Mouse (Mus musculus) liver (tissue): Measurements from ENCODE around the gene Agt.

Experiments used
- DNase-seq: peaks from one replicate; pipeline ENCODE4 v3.0.0-alpha.2; 2020; ENCODE audit warnings: mixed read lengths

The Agt gene

GRCm38 (mm10) chr8:124551011-124551661 is 18.4 kb downstream of the Agt start:
- DNase-seq: no peak

- no peak for DNase-seq
Measured at GRCm38 (mm10) chr8:124548187-124548586, 21.3 kb downstream of the Agt start.

DNA sequence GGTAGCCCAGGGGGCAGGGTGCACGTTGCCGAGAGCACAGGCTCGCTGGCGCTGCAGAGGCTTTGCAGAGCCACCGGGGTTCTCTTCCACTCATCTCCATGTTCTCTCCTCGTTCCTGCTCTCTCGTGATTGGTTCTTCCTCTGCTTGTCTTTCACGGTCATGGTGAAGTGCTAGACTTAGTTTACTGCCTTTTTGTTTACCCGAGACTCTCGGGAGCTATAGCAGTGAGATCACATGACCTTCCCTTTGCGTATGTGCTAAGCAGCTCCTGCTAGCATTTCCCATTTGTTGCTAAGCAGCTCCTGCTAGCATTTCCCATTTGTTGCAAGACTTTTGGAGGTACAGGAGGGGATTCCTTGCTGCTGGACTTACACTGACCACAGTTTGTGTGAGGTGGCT is 22.2 kb downstream of the Agt start:
- no peak for DNase-seq

GRCm38 (mm10) chr8:124546815-124547214 is 22.7 kb downstream of the Agt start:
- no peak for DNase-seq

DNA sequence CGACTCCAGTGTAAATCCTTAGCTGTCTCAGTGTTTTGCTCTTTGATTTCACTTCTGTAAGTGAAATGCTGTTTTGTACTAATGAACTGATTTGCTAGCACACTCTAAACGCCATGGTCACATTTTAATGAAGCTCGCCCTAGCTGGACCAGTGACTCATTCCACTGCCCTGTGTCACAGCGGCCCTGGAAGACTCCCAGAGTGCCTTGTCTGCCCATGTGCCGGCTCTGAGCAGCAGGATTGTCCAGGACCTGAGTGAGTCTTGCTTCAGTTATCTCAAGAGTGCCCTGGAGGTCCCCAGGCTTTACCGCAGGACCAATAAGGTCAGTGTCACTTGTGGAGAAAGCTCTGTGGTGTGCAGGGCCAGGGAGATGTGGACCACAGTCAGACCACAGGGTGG is 23.1 kb downstream of the Agt start:
- DNase-seq: no peak

GRCm38 (mm10) chr8:124543272-124543671 is 26.2 kb downstream of the Agt start:
- DNase-seq: no peak

- no peak for DNase-seq
Measured at GRCm38 (mm10) chr8:124542001-124542400, 27.5 kb downstream of the Agt start.

DNA sequence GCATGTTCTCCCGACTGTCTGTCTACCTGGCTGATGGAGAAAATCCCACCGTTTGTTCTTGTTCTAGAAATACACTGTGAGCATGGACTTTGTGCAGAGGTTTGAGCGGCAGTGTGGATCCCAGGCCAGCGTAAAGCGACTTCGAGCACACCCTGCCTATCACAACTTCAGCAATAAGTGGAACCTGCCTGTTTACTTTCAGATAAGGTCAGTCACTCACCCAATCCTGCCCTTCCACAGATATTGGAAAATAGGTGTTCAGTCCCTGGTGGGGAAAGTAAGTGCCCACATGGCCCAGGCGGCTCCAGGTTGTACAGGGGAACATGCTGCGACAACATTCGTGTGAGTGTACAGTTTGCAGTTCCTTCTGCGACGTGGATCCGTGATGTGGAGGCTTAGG is 28.6 kb downstream of the Agt start:
- DNase-seq: no peak

- no peak for DNase-seq
Measured at GRCm38 (mm10) chr8:124535451-124535850, 34.1 kb downstream of the Agt start.

DNA sequence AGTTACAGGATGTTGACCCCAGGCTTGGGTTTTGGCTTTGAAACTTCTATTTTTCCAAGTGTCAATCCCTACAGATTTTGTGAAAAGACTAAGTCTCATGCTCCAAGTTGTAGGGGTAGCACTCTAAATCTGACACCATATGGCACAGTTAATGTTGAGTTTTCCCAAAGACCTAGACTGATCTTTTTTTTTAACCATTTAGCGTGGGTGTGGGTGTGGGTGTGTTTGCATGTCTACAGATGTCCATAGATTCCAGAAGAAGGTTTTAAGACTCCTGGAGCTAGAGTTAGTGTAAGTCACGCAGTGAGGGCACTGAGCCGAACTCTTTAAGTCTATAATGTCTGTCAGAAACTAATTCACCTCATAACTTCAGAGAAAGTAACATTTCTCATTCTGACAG is 36.9 kb downstream of the Agt start:
- no peak for DNase-seq

- DNase-seq: no peak
Measured at GRCm38 (mm10) chr8:124530996-124531395, 38.5 kb downstream of the Agt start.

GRCm38 (mm10) chr8:124530556-124530955 is 39.0 kb downstream of the Agt start:
- no peak for DNase-seq

DNA sequence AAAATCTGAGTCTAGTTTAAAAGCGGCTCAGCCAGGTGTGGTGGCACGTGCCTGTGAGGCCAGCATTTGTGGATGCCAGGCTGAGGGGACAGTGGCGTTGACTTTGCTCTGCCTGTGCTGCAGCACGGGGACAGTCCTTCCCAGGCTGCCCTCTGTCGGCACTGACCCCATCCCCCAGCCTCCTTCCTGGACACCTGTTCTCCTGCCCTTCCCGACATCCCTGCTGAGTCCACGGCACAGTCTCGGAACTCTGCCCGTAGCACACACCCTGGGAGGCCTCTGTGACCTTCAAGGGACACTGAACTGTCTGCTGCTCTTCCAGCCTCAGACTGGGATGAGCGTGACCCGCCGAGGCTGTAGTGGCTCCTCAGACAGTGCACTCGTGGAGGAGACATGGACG is 39.4 kb downstream of the Agt start:
- DNase-seq: no peak

DNA sequence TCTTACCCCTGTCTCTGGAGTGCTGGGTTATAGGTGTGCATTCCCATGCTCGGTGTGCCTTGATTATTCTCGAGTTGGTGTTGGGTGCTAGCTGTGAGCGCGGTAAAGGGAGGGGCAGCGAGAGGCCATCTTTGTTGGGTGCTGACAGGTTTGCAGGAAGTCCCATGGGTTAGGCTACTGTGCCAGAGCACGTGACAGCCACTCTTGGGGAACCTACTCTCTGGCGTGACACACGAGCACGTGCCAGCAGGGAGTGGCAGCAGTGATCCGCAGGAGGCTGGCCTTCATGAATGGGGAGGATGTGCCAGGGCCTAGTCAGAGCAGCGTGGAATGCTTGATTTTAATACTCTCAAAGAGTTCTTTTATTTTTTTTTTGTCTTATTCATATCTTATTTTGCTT is 43.2 kb downstream of the Agt start:
- DNase-seq: no peak

DNA sequence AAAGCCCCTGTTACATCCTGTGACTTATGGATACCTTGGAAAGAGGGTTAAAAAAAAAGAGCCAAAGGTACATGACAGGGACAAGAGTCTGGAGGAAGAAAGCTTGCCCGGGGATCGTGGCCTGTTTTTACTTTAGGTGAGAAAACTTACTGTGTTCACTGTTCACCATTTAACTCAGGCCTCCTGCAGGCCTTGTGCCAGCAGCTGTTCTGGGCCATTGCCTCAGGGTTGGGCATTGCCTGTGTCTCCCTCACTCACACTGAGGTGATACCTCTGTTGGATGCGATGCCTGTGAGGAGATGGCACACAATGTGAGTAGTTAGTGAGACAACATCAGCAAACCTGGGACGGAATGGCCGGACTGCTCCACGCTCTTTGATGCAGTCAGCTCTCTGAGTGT is 47.6 kb downstream of the Agt start:
- DNase-seq: no peak

- peak; percentile 91 for DNase-seq
Measured at GRCm38 (mm10) chr8:124520249-124521080, 49.0 kb downstream of the Agt start, which contains the start of gene Cog2. Gene Cog2 (plus strand): TSS chr8:124520767.

DNA sequence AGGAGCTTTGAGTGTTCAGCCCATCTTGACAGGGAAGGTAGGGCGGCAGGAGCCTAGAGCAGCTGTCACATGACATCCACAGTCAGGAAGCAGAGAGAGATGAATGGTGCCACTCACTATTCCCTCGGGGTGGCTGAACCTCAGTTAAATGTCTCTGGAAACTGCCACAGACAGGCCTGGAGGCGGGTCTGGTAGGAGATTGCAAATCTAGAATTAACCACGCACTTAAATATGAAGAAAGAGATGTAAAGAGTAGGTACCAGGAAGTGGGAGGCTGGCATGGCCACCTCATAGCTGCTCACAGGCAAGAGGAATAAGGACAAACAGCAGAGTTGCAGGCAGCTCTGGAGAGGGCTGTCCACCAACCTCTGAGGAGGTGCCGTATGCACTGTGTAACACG is 52.4 kb downstream of the Agt start:
- no peak for DNase-seq

- no peak for DNase-seq
Measured at GRCm38 (mm10) chr8:124516525-124516924, 53.0 kb downstream of the Agt start.

- DNase-seq: no peak
Measured at GRCm38 (mm10) chr8:124516039-124516438, 53.5 kb downstream of the Agt start.

GRCm38 (mm10) chr8:124509156-124509555 is 60.4 kb downstream of the Agt start:
- DNase-seq: no peak

DNA sequence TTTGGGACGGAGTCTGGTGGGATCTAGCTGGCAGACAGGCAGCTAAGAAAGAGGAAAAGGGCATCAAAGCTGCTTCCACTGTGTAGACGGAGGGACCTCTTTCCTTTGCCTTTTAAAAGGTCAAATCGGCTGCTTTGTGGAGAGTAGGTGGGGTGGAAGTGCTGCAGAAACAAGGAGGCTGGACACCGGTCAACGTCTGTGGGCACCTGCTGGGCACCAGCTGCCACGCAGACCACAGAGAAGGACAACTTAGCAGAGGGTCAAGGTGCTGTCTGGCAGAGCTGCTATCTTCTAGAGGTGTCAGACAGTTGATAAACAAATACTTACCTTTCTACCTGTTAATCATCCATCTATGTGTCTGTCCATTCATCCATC is 61.2 kb downstream of the Agt start:
- no peak for DNase-seq

DNA sequence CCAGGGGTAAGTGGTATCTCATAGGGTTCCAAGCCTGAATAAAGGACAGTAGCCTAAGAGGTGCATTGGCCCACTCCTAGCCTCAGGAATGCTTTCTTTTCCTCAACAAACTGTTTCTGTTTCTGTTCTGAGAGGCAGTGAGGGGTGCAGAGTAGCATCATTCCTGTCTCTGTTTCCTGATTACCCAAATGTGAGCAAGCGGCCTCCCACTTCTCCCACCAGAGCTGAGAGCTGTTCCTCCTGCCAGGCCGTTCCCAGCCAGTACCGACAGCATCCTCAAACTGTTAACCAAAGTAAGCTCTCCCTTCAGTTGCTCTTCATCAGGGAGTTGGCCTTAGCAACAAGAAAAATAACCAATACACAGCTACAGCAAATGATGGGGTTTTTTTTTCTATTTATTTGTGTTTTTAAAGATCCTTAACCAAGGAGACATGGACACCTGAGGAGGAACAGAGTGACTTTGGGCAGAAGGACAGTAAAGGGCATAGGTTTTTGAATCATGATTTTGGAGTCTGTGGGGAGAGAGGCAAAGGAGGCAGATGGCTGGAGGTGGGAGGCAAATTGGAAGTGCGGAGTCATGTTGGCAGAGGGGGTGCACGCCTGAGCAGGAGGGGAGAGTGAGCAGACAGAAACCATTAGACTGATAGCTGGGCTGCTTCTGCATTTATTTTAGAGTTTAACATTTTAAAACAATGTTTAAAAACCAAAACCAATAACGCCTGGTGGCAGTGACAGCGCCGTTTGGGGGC is 61.8 kb downstream of the Agt start:
- no peak for DNase-seq
